Mouse (Mus musculus): ENCODE results near the gene Sema4d.

Gene Sema4d

GRCm38 (mm10) chr13:51729887-51730361, 63.6 kb downstream of the Sema4d start:
- peak; percentile 69 for DNase-seq (ENCODE audit: extremely low spot score)

GRCm38 (mm10) chr13:51727364-51727763, 66.2 kb downstream of the Sema4d start:
- no peak for DNase-seq (ENCODE audit: extremely low spot score)

DNA sequence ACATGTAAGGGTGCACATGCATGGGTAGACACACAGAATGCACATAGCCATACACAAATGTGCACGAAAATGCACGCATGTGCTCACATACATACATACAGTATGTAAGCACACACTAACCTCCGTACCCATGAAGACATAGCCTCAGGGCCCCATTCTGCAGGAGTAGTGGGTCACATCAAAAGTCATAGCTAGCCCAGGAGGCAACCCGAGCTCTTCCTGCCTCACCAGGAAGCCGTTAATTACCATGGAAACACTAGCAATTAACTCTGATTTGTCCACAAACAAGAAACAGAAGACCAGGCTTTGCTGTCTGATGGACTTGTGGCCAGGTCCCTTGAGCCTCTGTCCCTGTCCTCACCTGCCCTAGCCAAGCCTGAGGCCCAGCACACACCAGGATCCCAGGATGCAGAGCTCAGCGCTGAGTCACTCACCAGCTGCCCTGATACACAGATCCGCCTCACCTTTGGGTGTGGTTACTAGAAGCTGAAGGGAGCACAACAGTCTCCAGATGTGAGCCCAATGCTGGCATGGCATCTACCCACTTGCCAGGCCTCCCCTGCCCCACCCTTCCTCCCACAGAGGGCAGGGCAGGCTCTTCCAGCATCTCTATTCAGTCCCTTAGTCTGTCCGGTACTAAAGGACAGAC, 67.5 kb downstream of the Sema4d start:
- DNase-seq (ENCODE audit: extremely low spot score) = no peak

GRCm38 (mm10) chr13:51725446-51725845, 68.1 kb downstream of the Sema4d start:
- no peak for DNase-seq (ENCODE audit: extremely low spot score)

DNA sequence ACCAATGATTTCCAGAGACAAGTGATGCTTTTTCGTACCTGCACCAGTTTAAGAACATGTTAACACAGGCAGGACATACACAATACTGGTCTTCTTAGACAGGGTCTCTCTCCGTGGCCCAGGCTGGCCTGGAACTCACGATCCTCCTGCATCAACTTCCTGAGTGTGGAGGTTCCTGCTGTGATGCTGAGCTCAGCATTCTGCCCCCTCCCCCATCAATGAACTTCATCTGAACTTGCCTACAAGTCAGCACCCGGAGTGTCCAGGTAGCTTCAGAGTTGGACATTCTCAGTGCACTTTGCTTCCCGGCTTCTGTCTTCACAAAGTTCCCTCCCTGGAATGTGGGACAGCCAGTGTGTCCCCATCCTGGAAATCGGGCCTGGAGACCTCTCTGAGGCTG, 69.0 kb downstream of the Sema4d start:
- no peak for DNase-seq (ENCODE audit: extremely low spot score)

GRCm38 (mm10) chr13:51723114-51723513, 70.4 kb downstream of the Sema4d start:
- DNase-seq (ENCODE audit: extremely low spot score) = no peak

DNA sequence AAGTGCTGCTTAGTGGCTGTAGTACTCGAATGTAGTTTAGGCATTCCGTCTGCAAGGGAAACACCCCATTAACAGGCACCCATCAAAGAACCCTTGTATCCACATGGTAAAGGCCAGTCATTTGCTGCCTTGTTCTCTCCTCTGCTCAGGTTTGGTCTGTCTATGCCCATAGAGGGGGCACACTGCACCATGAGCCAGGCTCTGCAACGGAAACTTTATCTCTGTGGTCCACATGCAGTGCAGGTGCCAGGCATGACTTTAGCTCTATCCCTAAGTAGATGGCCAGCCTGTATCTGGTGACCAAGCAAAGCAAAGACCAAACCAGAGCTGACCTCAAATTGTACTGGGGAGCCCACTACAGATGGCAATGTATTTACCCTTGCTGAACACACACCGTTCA, 73.0 kb downstream of the Sema4d start:
- no peak for DNase-seq (ENCODE audit: extremely low spot score)

- DNase-seq (ENCODE audit: extremely low spot score) = no peak
Observed at GRCm38 (mm10) chr13:51719256-51719655, 74.3 kb downstream of the Sema4d start.

DNA sequence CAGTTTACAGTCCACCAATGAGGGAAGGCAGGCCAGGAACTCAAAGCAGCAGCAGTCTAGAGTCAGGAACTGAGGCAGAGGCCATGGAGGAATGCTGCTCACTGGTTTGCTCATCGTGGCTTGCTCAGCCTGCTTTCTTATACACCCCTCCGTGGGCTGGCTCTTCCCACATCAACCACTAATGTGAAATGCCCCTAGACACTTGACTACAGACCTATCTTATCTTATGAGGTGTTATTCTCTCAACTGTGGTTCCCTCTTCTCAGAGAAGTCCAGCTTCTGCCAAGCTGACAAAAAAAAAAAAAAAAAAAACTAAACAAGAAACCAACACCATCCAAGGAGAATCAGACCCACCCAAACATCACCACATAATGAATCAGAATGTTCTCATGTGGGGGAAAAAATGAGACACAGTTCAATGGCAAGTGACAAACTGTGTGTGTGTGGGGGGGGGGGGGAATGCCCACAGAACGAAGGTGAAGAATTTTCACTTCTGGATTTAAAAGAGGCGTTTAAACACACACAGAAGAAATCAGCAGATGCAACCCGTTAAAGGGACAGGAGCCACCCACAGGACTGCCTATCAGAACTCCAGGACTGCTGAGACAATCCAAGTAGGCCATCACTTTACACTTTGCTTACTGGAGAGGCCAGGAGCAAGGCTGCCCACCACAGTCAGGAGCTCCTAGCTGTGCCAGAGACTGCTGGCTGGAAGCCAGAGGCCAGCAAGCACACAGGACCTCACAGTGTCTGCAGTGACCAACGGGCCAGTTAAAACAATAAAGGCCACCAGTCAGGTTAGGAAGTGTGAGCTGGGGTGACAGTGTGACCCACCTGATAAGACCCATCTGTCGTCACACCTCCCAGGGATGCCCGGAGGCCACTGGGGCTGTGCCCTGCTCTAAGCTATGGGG, 76.9 kb downstream of the Sema4d start:
- no peak for DNase-seq (ENCODE audit: extremely low spot score)

DNA sequence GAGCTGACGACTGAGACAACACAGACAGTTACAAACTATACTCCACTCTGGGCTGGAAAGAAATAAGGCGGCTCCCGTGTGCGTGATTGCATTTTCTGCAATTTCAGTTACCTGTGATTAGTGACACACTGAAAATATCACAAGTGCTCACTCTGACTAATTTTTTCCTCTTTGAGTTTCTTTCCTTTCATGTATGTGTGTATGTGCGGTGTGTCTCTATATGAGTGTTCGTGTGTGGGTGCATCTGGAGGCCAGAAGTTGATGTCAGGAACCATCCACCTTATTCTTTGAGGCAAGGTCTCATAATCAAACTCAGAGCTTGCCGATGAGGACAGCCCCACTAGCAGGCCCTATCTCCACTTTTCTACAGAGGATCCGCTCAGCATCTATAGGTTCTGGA, 81.5 kb downstream of the Sema4d start:
- DNase-seq (ENCODE audit: extremely low spot score) = no peak

GRCm38 (mm10) chr13:51710738-51711137, 82.8 kb downstream of the Sema4d start:
- DNase-seq (ENCODE audit: extremely low spot score) = no peak

DNA sequence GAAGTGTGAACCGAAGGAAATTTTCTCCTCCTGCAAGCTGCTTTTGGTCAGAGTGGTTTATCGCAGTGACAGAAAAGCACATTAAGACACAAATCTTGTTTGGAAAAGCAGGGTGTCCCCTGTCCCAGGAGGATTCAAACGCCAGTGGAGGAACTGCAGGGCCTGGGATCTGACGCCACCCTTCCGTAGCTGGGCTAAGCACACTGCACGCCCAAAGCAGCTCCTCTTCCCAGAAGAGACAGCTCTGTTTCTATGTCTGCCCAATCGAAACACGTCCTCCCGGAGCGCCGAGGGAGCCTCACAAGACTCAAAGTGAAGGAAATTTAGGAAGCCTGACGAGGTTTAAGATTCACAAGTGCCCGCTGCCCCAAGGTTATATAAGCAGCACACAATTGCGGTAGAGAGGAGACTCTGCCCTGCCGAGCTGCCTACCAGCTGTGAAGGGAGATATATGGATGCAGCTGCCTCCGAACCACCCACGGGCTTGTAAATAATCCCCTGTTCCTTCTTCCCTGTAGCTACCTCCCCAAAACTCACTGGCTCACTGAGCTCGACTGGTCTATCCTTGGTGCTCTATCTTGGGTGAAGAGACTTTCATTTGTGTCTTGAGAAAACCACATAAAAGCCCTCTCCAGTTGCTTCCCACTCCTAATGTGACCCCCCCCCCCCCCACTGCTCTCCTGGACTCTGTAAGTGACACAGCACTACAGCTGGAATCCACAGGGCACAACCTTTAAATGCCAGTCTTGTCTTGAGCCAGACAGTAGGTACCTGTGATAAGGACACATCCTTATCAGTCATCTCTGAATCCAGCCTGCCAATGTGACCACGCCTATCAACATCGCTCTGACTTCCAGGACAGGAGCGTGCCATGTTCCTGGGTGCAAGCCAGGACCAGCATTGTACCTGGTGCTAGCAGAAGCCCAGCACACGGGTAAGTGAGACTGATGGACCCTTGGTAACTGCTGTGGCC, 87.4 kb downstream of the Sema4d start:
- no peak for DNase-seq (ENCODE audit: extremely low spot score)

DNA sequence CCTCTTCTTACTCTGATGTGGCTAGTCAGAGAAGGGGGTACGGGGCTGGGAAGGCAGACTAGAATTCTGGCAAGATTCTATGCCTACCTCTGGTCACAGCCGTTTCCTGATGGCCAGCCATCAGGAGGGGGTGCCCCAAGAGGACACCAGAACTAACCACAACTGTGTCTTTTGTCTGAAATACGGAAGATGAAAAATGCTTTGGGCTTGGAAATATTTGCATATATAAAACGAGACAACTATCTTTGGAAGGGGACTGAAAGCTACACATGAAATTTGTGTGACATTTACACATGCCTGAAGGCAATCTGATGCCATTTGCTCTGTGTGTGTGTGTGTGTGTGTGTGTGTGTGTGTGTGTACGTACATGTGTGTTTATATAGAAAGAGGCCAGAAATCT, 89.7 kb downstream of the Sema4d start:
- no peak for DNase-seq (ENCODE audit: extremely low spot score)

- DNase-seq (ENCODE audit: extremely low spot score) = no peak
Observed at GRCm38 (mm10) chr13:51698318-51698717, 95.2 kb downstream of the Sema4d start.

GRCm38 (mm10) chr13:51697897-51698296, 95.7 kb downstream of the Sema4d start:
- no peak for DNase-seq (ENCODE audit: extremely low spot score)

GRCm38 (mm10) chr13:51697455-51697854, 96.1 kb downstream of the Sema4d start:
- no peak for DNase-seq (ENCODE audit: extremely low spot score)

- DNase-seq (ENCODE audit: extremely low spot score) = no peak
Observed at GRCm38 (mm10) chr13:51696481-51696880, 97.1 kb downstream of the Sema4d start.

DNA sequence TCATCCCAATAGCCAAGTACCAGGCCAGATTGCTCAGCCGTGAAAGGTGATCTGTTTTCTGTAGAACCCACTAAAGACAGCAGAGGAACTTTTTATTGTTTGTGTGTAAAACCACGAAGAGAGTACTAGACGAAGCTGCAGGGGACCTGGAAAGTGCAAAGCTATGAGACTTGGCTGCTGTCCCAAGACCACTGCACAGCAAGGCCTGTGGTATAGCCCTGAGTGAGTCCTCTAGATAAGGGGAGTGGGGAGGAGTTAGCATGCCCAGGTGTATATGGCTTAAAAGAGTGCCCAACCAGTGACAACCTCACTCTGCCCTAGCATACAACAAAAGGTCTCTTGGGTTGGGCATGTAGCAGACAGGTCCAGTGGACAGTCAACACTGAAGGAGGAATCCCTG, 104.9 kb downstream of the Sema4d start:
- no peak for DNase-seq (ENCODE audit: extremely low spot score)

DNA sequence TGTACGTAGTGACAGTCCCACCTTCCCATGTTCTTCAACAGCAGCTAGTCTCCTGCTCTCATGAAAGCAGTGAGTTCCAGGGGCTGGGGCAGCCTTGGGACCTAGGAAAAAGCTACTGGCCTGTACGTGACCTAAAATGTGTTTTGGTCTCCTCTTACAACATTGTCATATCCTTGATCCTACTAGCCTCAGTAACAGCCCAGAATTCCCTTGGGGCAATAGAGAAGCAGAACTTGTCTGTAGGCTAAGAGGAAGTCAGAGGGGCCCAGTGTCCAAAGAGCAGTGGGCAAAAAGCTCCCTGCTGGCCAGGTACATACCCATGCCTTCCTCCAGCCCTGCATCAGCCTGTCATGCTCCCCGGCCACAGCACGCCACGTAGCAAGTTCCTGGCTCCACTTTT, 106.6 kb downstream of the Sema4d start:
- no peak for DNase-seq (ENCODE audit: extremely low spot score)

DNA sequence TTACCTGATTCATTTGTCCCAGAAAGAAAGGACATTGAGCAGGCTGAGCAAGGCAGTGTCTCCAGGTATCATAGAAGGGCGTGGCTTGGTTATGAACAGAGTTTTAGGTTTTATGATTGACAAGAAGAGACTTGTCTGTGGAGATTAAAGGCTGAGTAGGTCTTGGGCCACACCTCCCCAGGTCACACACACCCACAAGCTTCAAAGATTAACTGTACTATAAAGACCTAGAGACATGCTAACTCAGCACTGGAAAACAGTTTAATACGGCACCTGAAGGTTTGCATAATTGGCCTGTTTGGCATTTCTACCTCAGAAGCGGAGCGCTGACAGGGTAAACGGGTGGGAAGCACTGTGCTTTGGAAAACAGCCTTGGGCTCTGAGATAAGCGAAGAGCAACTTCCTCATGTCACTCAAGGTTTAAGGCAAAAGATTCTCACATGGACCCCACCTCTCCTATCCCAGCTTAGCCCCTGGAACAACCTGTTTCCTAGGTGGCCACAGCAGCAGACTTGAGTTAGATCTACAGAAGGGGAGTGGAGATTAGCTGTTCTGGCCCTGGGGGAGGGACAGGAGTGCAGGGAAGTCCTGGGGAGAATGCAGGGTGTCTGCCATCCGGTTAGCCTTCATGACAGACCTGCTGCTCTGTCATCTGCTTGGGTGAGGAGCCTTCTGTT, 108.1 kb downstream of the Sema4d start:
- no peak for DNase-seq (ENCODE audit: extremely low spot score)

DNA sequence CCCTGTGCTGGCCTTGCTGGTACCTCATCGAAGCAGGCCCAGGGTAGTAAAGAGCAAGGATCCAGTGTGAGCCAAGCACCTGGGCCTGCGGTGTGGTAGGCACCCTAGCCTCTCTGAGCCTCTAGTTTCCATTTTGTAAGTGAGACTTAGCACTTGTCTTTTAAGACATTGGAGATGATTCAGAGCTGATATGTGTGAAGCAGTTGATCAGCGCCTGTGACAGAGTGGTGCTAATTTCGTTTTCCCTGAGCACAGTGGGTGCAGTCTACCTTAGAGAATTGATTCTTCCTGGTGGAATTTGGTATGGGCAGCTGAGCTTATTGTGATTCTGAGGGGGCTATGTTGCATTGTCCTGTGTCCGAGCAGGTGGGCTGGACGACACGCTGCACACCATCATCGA, 111.9 kb downstream of the Sema4d start:
- no peak for DNase-seq (ENCODE audit: extremely low spot score)

Measured in embryo, embryonic 9.5 days (tissue).